Mouse (Mus musculus) kidney, adult 18-20 months (tissue): ENCODE results near the gene Olfml2a.
A peak's percentile ranks its signal among the peaks of the same experiment; 100 is the strongest.

Experiments used
- DNase-seq: peaks from one replicate; pipeline ENCODE4 v3.0.0; 2021

The Olfml2a gene

GRCm38 (mm10) chr2:38931851-38932667 is at the start of gene Olfml2a:
Gene Olfml2a, plus strand, starts transcription at chr2:38931978.
- peak; percentile 77 for DNase-seq

- no peak for DNase-seq
Observed at GRCm38 (mm10) chr2:38902866-38903265, 28.9 kb upstream of the Olfml2a start.

- DNase-seq = no peak
Observed at GRCm38 (mm10) chr2:38904290-38904689, 27.5 kb upstream of the Olfml2a start.

GRCm38 (mm10) chr2:38906097-38906496 is 25.7 kb upstream of the Olfml2a start:
- no peak for DNase-seq

- DNase-seq = no peak
Observed at GRCm38 (mm10) chr2:38908604-38909003, 23.2 kb upstream of the Olfml2a start.

- no peak for DNase-seq
Observed at GRCm38 (mm10) chr2:38914517-38914916, 17.3 kb upstream of the Olfml2a start.

- DNase-seq = no peak
Observed at GRCm38 (mm10) chr2:38914965-38915364, 16.8 kb upstream of the Olfml2a start.

GRCm38 (mm10) chr2:38916947-38917691 is 14.7 kb upstream of the Olfml2a start:
- DNase-seq = no peak

GRCm38 (mm10) chr2:38921374-38921773 is 10.4 kb upstream of the Olfml2a start:
- DNase-seq = no peak

GRCm38 (mm10) chr2:38923471-38923870 is 8.3 kb upstream of the Olfml2a start:
- no peak for DNase-seq

- no peak for DNase-seq
Observed at GRCm38 (mm10) chr2:38923911-38924310, 7.9 kb upstream of the Olfml2a start.

GRCm38 (mm10) chr2:38924571-38924970 is 7.2 kb upstream of the Olfml2a start:
- DNase-seq = no peak

GRCm38 (mm10) chr2:38925171-38926080 is 6.4 kb upstream of the Olfml2a start:
- DNase-seq = peak; percentile 65

GRCm38 (mm10) chr2:38926145-38926891 is 5.5 kb upstream of the Olfml2a start:
- DNase-seq = peak; percentile 94

- peak; percentile 70 for DNase-seq
Observed at GRCm38 (mm10) chr2:38927115-38927979, 4.4 kb upstream of the Olfml2a start, which contains the start of gene Nr6a1. Gene Nr6a1, minus strand, starts transcription at chr2:38927688.

GRCm38 (mm10) chr2:38930269-38930668 is 1.5 kb upstream of the Olfml2a start:
- no peak for DNase-seq

- DNase-seq = no peak
Observed at GRCm38 (mm10) chr2:38933931-38934330, 2.2 kb downstream of the Olfml2a start.

GRCm38 (mm10) chr2:38934936-38935335 is 3.2 kb downstream of the Olfml2a start:
- DNase-seq = no peak

- no peak for DNase-seq
Observed at GRCm38 (mm10) chr2:38936721-38937378, 5.1 kb downstream of the Olfml2a start.

GRCm38 (mm10) chr2:38937396-38937795 is 5.6 kb downstream of the Olfml2a start:
- no peak for DNase-seq

- DNase-seq = no peak
Observed at GRCm38 (mm10) chr2:38938007-38938406, 6.2 kb downstream of the Olfml2a start.
